ENCODE assay signal across 15 mouse cellular contexts in genomic region chr12:111028176-111029167, GRCm38 (mm10). TPM values are rescaled to one million over a fixed set of nuclear protein-coding genes. Genes with fewer than 3 reads are reported as not detected.
DNase-seq lines count a peak whose midpoint lies in the region; ATAC-seq and TF ChIP-seq lines count a peak whose summit lies in the region.
"Had no signal": no experiment of that assay in that cellular context is flagged by ENCODE, and none has a peak within 500 bp of the region (broad histone marks: within the 10 kb centered on the region; RNA-seq: fewer than 3 reads in every experiment).

No protein-coding gene starts in this region.

- H3K4me2 ChIP-seq in lung, embryonic 14.5 days = peak overlapping the region; percentile 24; the same call in 1 of the 2 replicates
- H3K4me2 ChIP-seq: limb, embryonic 15.5 days; neural tube, embryonic 12.5 days had no signal

- H3K9ac ChIP-seq in lung, embryonic 14.5 days = no peak overlapping the region
- H3K9ac ChIP-seq: limb, embryonic 15.5 days; neural tube, embryonic 12.5 days had no signal

- no peak for TF ChIP-seq CTCF in lung, embryonic 14.5 days (IDR thresholded peaks at IDR 0.05; ENCODE audit: low read depth)
- no peak for TF ChIP-seq CTCF in lung, adult 2 months (IDR thresholded peaks at IDR 0.05; ENCODE audit: insufficient read depth, low read length)

- TF ChIP-seq POLR2A in lung, adult 2 months (IDR thresholded peaks at IDR 0.05; ENCODE audit: borderline replicate concordance, extremely low read depth, low read depth, low read length) = no peak

- H3K27ac ChIP-seq in lung, embryonic 14.5 days (ENCODE audit: low read depth) = no peak overlapping the region
- H3K27ac ChIP-seq: limb, embryonic 15.5 days; midbrain, embryonic 10.5 days; neural tube, embryonic 12.5 days had no signal

- no peak overlapping the region for H3K4me3 ChIP-seq in lung, embryonic 14.5 days (ENCODE audit: low read depth, low read length)
- no peak overlapping the region for H3K4me3 ChIP-seq in lung, adult 2 months (replicated peaks; ENCODE audit: extremely low read depth, low read depth, low read length)
- H3K4me3 ChIP-seq in erythroblast, embryonic 14.5 days (replicated peaks) = peak overlapping the region; percentile 72
- H3K4me3 ChIP-seq: limb, embryonic 15.5 days; midbrain, embryonic 10.5 days; neural tube, embryonic 12.5 days had no signal

- H3K9me3 ChIP-seq in lung, embryonic 14.5 days (ENCODE audit: low read depth, low read length) = no peaks in the 10 kb centered on the region
- no peaks in the 10 kb centered on the region for H3K9me3 ChIP-seq in erythroblast, embryonic 14.5 days (ENCODE audit: control insufficient read depth, low read length)
- H3K9me3 ChIP-seq: limb, embryonic 15.5 days; midbrain, embryonic 10.5 days; neural tube, embryonic 12.5 days had no signal

- no peaks in the 10 kb centered on the region for H3K36me3 ChIP-seq in lung, embryonic 14.5 days (ENCODE audit: insufficient read depth)
- H3K36me3 ChIP-seq in erythroblast, embryonic 14.5 days (ENCODE audit: control insufficient read depth) = peaks cover 20% of the 10 kb centered on the region
- H3K36me3 ChIP-seq: limb, embryonic 15.5 days; midbrain, embryonic 10.5 days; neural tube, embryonic 12.5 days had no signal

- DNase-seq in heart, adult 11 months = peak; percentile 82
- no peak for DNase-seq in heart, postnatal 36 days
- DNase-seq in lung, embryonic 14.5 days = no peak
- DNase-seq in lung, adult 2 months = no peak
- peak; percentile 52 to 70 for DNase-seq in spleen, postnatal 4 days (ENCODE audit: low spot score in 2 of 2)
- DNase-seq in embryo, embryonic 10 days (ENCODE audit: low spot score) = no peak
- no peak for DNase-seq in cerebellum, adult 11-12 months
- DNase-seq: adrenal gland, adult 8-10 months; cerebellum, adult 18-20 months; kidney, adult 11 months; retina, postnatal 1 day had no signal

- no peak for ATAC-seq in lung, embryonic 14.5 days (ENCODE audit: insufficient read depth)

- H3K4me1 ChIP-seq in lung, embryonic 14.5 days (ENCODE audit: insufficient read depth) = no peaks in the 10 kb centered on the region
- H3K4me1 ChIP-seq in lung, adult 2 months (ENCODE audit: control insufficient read depth, insufficient read depth, low read length) = no peaks in the 10 kb centered on the region
- H3K4me1 ChIP-seq in erythroblast, embryonic 14.5 days (ENCODE audit: control insufficient read depth) = peaks cover 61% of the 10 kb centered on the region
- H3K4me1 ChIP-seq: limb, embryonic 15.5 days; midbrain, embryonic 10.5 days; neural tube, embryonic 12.5 days had no signal

- intact Hi-C loops in heart, postnatal 36 days (cut with DNase I) = no loop called here

- no peaks in the 10 kb centered on the region for H3K27me3 ChIP-seq in lung, embryonic 14.5 days (ENCODE audit: insufficient read depth, low read length)
- no peaks in the 10 kb centered on the region for H3K27me3 ChIP-seq in erythroblast, embryonic 14.5 days (ENCODE audit: control insufficient read depth)
- H3K27me3 ChIP-seq: limb, embryonic 15.5 days; neural tube, embryonic 12.5 days had no signal

- WGBS in lung, embryonic 14.5 days = 26% methylated on average over 19 of the region's 19 CpGs
- 50% methylated on average over 19 of the region's 19 CpGs for WGBS in lung, adult 2 months

RNA-seq across cellular contexts. Expression of gene Rcor1, which starts 10.7 kb away (rescaled TPM):
- total RNA-seq in heart, postnatal 36 days (2021) = 10 to 100 TPM; 15.0 to 16.0 TPM
- 14.4 and 17.0 TPM in 2 replicates for polyA plus RNA-seq in lung, embryonic 14.5 days (2014; fragmentation: Nextera tagmentation; extraction: Ambion mirVana)
- polyA plus RNA-seq in lung, adult 2 months (2012; rRNA removed) = 6.7 and 12.0 TPM in 2 replicates
- 0.31 and 0.44 TPM in 2 replicates for polyA plus RNA-seq in erythroblast, embryonic 14.5 days (2012)

RNA-seq across cellular contexts. Expression of gene Ankrd9, which starts 49.6 kb away (rescaled TPM):
- total RNA-seq in heart, postnatal 36 days (2021) = 10 to 100 TPM; 67.9 to 85.3 TPM
- 11.2 and 14.2 TPM in 2 replicates for polyA plus RNA-seq in lung, embryonic 14.5 days (2014; fragmentation: Nextera tagmentation; extraction: Ambion mirVana)
- 20.6 and 24.5 TPM in 2 replicates for polyA plus RNA-seq in lung, adult 2 months (2012; rRNA removed)
- polyA plus RNA-seq in erythroblast, embryonic 14.5 days (2012) = 11.8 and 12.2 TPM in 2 replicates

Comparison
In these comparisons a context has a peak if more than half of its experiments do, and no peak if none do; other contexts are left out.
1. DNase-seq: peak in heart, adult 11 months (single experiment) and spleen, postnatal 4 days (2 of 2); none in heart, postnatal 36 days (0 of 2), lung, embryonic 14.5 days (single experiment), lung, adult 2 months (single experiment), embryo, embryonic 10 days (single experiment) and cerebellum, adult 11-12 months (single experiment).